8 mouse cellular contexts compared by ENCODE assay signal in the genomic region with DNA sequence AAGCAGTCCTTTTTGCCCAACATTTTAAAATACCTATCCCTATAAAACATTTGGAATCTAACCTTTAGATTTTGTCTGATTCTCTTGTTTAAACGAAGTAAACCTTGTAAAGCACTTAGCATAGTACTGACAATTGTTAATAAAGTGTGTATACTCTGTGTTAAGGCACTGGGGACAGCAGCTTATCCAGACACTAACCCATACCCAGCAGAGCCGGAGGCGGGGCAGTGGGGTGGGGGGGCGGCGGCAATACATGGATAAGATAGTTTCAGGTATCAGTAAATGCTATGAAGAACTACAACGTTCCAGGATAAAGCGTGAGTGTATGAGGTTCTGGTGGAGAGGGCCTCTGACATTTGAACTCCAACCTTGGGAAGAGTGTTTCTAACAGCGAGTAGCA. TPM values are rescaled to one million over a fixed set of nuclear protein-coding genes. Genes with fewer than 3 reads are reported as not detected.
DNase-seq lines count a peak whose midpoint lies in the region; ATAC-seq and TF ChIP-seq lines count a peak whose summit lies in the region.

No protein-coding gene starts in this region.

- 27% methylated on average over 8 of the region's 8 CpGs for WGBS in heart, postnatal 0 days
- 42% methylated on average over 8 of the region's 8 CpGs for WGBS in hindbrain, embryonic 14.5 days
- WGBS in midbrain, embryonic 14.5 days: 41% methylated on average over 8 of the region's 8 CpGs

- TF ChIP-seq CTCF in heart, postnatal 0 days (IDR thresholded peaks at IDR 0.05; ENCODE audit: low read depth): no peak

- peak overlapping the region; percentile 77 for H3K4me2 ChIP-seq in heart, postnatal 0 days (ENCODE audit: low read depth, low read length)
- H3K4me2 ChIP-seq in hindbrain, embryonic 14.5 days (replicated peaks): peak overlapping the region; percentile 89
- H3K4me2 ChIP-seq in midbrain, embryonic 14.5 days (ENCODE audit: low read length): peak overlapping the region; percentile 85

- H3K36me3 ChIP-seq in heart, postnatal 0 days (replicated peaks; ENCODE audit: control insufficient read depth, insufficient read depth, low read length): peaks cover 22% of the 10 kb centered on the region
- H3K36me3 ChIP-seq in hindbrain, embryonic 14.5 days (replicated peaks; ENCODE audit: control insufficient read depth, insufficient read depth): peaks cover 28% of the 10 kb centered on the region
- peaks cover 31% of the 10 kb centered on the region for H3K36me3 ChIP-seq in midbrain, embryonic 14.5 days (ENCODE audit: control insufficient read depth, insufficient read depth, low read length)

- TF ChIP-seq EP300 in heart, postnatal 0 days (IDR thresholded peaks at IDR 0.05; ENCODE audit: low read depth): no peak

- H3K4me1 ChIP-seq in heart, postnatal 0 days (ENCODE audit: control insufficient read depth, insufficient read depth): peaks cover 13% of the 10 kb centered on the region; the same call in 1 of the 2 replicates
- H3K4me1 ChIP-seq in hindbrain, embryonic 14.5 days (replicated peaks; ENCODE audit: control insufficient read depth, insufficient read depth, low read length): peaks cover 18% of the 10 kb centered on the region
- peaks cover 16% of the 10 kb centered on the region for H3K4me1 ChIP-seq in midbrain, embryonic 14.5 days (ENCODE audit: control insufficient read depth, insufficient read depth, low read length)

- H3K4me3 ChIP-seq in heart, postnatal 0 days (ENCODE audit: low read depth, low read length): peak overlapping the region; percentile 83
- peak overlapping the region; percentile 94 for H3K4me3 ChIP-seq in hindbrain, embryonic 14.5 days (replicated peaks; ENCODE audit: low read length)
- H3K4me3 ChIP-seq in midbrain, embryonic 14.5 days (replicated peaks; ENCODE audit: low read depth, low read length): peak overlapping the region; percentile 91

- peak; percentile 5 for DNase-seq in heart, postnatal 0 days (ENCODE audit: low spot score)
- no peak for DNase-seq in heart, adult 18-20 months
- DNase-seq in ZHBTc4 (ENCODE audit: low read depth, low spot score): peak; percentile 50
- no peak for DNase-seq in hindbrain, embryonic 14.5 days (ENCODE audit: low spot score)
- peak; percentile 2 for DNase-seq in midbrain, embryonic 14.5 days
- no peak for DNase-seq in left cerebral cortex, adult 11 months (ENCODE audit: low spot score)
- DNase-seq in urinary bladder, postnatal 36 days (ENCODE audit: low spot score in 2 of 2): no peak
- DNase-seq in urinary bladder, postnatal 10 days (ENCODE audit: low spot score): no peak

- H3K9ac ChIP-seq in heart, postnatal 0 days (replicated peaks; ENCODE audit: low read depth, low read length): peak overlapping the region; percentile 91
- peak overlapping the region; percentile 96 for H3K9ac ChIP-seq in hindbrain, embryonic 14.5 days
- H3K9ac ChIP-seq in midbrain, embryonic 14.5 days (replicated peaks; ENCODE audit: low read length): peak overlapping the region; percentile 83

- no peak for ATAC-seq in heart, postnatal 0 days (ENCODE audit: insufficient read depth, low read depth)
- ATAC-seq in hindbrain, embryonic 14.5 days (ENCODE audit: low FRiP score): no peak
- no peak for ATAC-seq in midbrain, embryonic 14.5 days (ENCODE audit: low FRiP score, low TSS enrichment)

- H3K9me3 ChIP-seq in heart, postnatal 0 days (replicated peaks; ENCODE audit: control insufficient read depth, low read length): peaks cover 7% of the 10 kb centered on the region; the same call in 1 of the 2 replicates
- H3K9me3 ChIP-seq in hindbrain, embryonic 14.5 days (ENCODE audit: control insufficient read depth, low read length): no peaks in the 10 kb centered on the region
- H3K9me3 ChIP-seq in midbrain, embryonic 14.5 days (ENCODE audit: control insufficient read depth, low read length): no peaks in the 10 kb centered on the region

- no peaks in the 10 kb centered on the region for H3K27me3 ChIP-seq in heart, postnatal 0 days (ENCODE audit: control insufficient read depth, insufficient read depth, low read length)
- no peaks in the 10 kb centered on the region for H3K27me3 ChIP-seq in hindbrain, embryonic 14.5 days (ENCODE audit: control insufficient read depth, insufficient read depth, low read length)
- H3K27me3 ChIP-seq in midbrain, embryonic 14.5 days (ENCODE audit: control insufficient read depth, insufficient read depth, low read length): no peaks in the 10 kb centered on the region

- peak overlapping the region; percentile 57 for H3K27ac ChIP-seq in heart, postnatal 0 days (ENCODE audit: low read depth)
- no peak overlapping the region for H3K27ac ChIP-seq in hindbrain, embryonic 14.5 days
- H3K27ac ChIP-seq in midbrain, embryonic 14.5 days (replicated peaks; ENCODE audit: low read depth, low read length): no peak overlapping the region

RNA-seq across cellular contexts. Expression of a gene that starts 0.7 kb away (rescaled TPM):
- total RNA-seq in heart, postnatal 0 days (2014; rRNA removed; ENCODE audit: low replicate concordance): 55.3 and 59.0 TPM in 2 replicates
- 43.7 and 49.9 TPM in 2 replicates for polyA plus RNA-seq in heart, postnatal 0 days (2015; fragmentation: Nextera tagmentation; extraction: Ambion mirVana)
- 10 to 100 TPM; 40.7 to 40.9 TPM for total RNA-seq in heart, adult 18-20 months (2021)
- polyA plus RNA-seq in hindbrain, embryonic 14.5 days (2014; fragmentation: Nextera tagmentation; extraction: Ambion mirVana): 81.3 and 93.1 TPM in 2 replicates
- 78.4 and 102 TPM in 2 replicates for polyA plus RNA-seq in midbrain, embryonic 14.5 days (2014; fragmentation: Nextera tagmentation; extraction: Ambion mirVana)

RNA-seq across cellular contexts. Expression of a gene that starts 37.4 kb away (rescaled TPM):
- 64.7 and 109 TPM in 2 replicates for total RNA-seq in heart, postnatal 0 days (2014; rRNA removed; ENCODE audit: low replicate concordance)
- polyA plus RNA-seq in heart, postnatal 0 days (2015; fragmentation: Nextera tagmentation; extraction: Ambion mirVana): 141 and 148 TPM in 2 replicates
- 10 to 100 TPM; 44.7 to 47.2 TPM for total RNA-seq in heart, adult 18-20 months (2021)
- 193 and 199 TPM in 2 replicates for polyA plus RNA-seq in hindbrain, embryonic 14.5 days (2014; fragmentation: Nextera tagmentation; extraction: Ambion mirVana)
- 205 and 213 TPM in 2 replicates for polyA plus RNA-seq in midbrain, embryonic 14.5 days (2014; fragmentation: Nextera tagmentation; extraction: Ambion mirVana)

RNA-seq across cellular contexts. Expression of a gene that starts 50.4 kb away (rescaled TPM):
- not detected in 2 replicates for total RNA-seq in heart, postnatal 0 days (2014; rRNA removed; ENCODE audit: low replicate concordance)
- not detected in 2 replicates for polyA plus RNA-seq in heart, postnatal 0 days (2015; fragmentation: Nextera tagmentation; extraction: Ambion mirVana)
- total RNA-seq in heart, adult 18-20 months (2021): not detected
- polyA plus RNA-seq in hindbrain, embryonic 14.5 days (2014; fragmentation: Nextera tagmentation; extraction: Ambion mirVana): 0.35 TPM in 1 of 2 replicates, not detected in the other
- polyA plus RNA-seq in midbrain, embryonic 14.5 days (2014; fragmentation: Nextera tagmentation; extraction: Ambion mirVana): 0.31 TPM in 1 of 2 replicates, not detected in the other

Comparison
In these comparisons a context has a peak if more than half of its experiments do, and no peak if none do; other contexts are left out.
1. DNase-seq: peak in heart, postnatal 0 days (single experiment), ZHBTc4 (single experiment) and midbrain, embryonic 14.5 days (single experiment); none in heart, adult 18-20 months (0 of 2), hindbrain, embryonic 14.5 days (single experiment), left cerebral cortex, adult 11 months (single experiment), urinary bladder, postnatal 36 days (0 of 2) and urinary bladder, postnatal 10 days (single experiment).
2. Peak in every context shown above with its lines, with median percentiles within 50 percentile points of each other: H3K4me2 ChIP-seq, H3K4me3 ChIP-seq and H3K9ac ChIP-seq.